Mouse (Mus musculus) forebrain, embryonic 10.5 days (tissue): ENCODE results near the gene H2-M5. TPM values are rescaled to one million over a fixed set of nuclear protein-coding genes. Genes with fewer than 3 reads are reported as not detected.

Source experiments
- polyA plus RNA-seq: library from polyadenylated mRNA; unstranded; fragments of >200 nt; fragmentation: Nextera tagmentation; extraction: Ambion mirVana; gene quantifications from 2 replicates; pipeline ENCODE4 v1.2.1, GENCODE M21; 2016

Gene H2-M5
- polyA plus RNA-seq, 1 experiment from 2014 or later, result 0.94 TPM

Other genes with a start within 250 kb of the H2-M5 start
- gene H2-M10.5, start 216.6 kb downstream of the H2-M5 start, polyA plus RNA-seq, result not detected in 2 replicates
- gene H2-M10.6, start 177.4 kb downstream of the H2-M5 start, polyA plus RNA-seq, result not detected in 2 replicates
- 42.8 and 44.3 TPM in 2 replicates for gene Trim26, start 152.4 kb downstream of the H2-M5 start, polyA plus RNA-seq
- gene Trim15, start 122.3 kb downstream of the H2-M5 start, polyA plus RNA-seq, result 0.20 and 0.27 TPM in 2 replicates
- 6.1 and 9.8 TPM in 2 replicates for gene Trim10, start 120.0 kb downstream of the H2-M5 start, polyA plus RNA-seq
- not detected in 2 replicates for gene Trim40, start 99.4 kb downstream of the H2-M5 start, polyA plus RNA-seq
- not detected in 2 replicates for gene Trim31, start 91.4 kb downstream of the H2-M5 start, polyA plus RNA-seq
- gene Rnf39, start 46.6 kb downstream of the H2-M5 start, polyA plus RNA-seq, result 0.26 and 0.31 TPM in 2 replicates
- 157 TPM in 2 replicates for gene Ppp1r11, start 37.8 kb downstream of the H2-M5 start, polyA plus RNA-seq
- 89.0 and 98.1 TPM in 2 replicates for gene Znrd1, start 31.0 kb downstream of the H2-M5 start, polyA plus RNA-seq
- gene Znrd1as, start 30.9 kb downstream of the H2-M5 start, polyA plus RNA-seq, result 9.9 and 11.0 TPM in 2 replicates
- not detected in 2 replicates for gene 2410137M14Rik, start 8.3 kb downstream of the H2-M5 start, polyA plus RNA-seq
- gene Zfp57, start 11.6 kb upstream of the H2-M5 start, polyA plus RNA-seq, result 78.5 and 81.0 TPM in 2 replicates
- 0.16 and 0.30 TPM in 2 replicates for gene Mog, start 33.9 kb upstream of the H2-M5 start, polyA plus RNA-seq
- gene Gabbr1, start 56.4 kb upstream of the H2-M5 start, polyA plus RNA-seq, result 8.0 and 8.4 TPM in 2 replicates
- gene Olfr90, start 99.0 kb upstream of the H2-M5 start, polyA plus RNA-seq, result not detected in 2 replicates
- 0.15 TPM in 1 of 2 replicates, not detected in the other for gene Olfr91, start 108.7 kb upstream of the H2-M5 start, polyA plus RNA-seq
- not detected in 2 replicates for gene Olfr92, start 130.6 kb upstream of the H2-M5 start, polyA plus RNA-seq
- gene Olfr93, start 172.0 kb upstream of the H2-M5 start, polyA plus RNA-seq, result not detected in 2 replicates
- not detected in 2 replicates for gene Ubd, start 204.4 kb upstream of the H2-M5 start, polyA plus RNA-seq
- not detected in 2 replicates for gene Olfr94, start 211.5 kb upstream of the H2-M5 start, polyA plus RNA-seq
- gene Olfr95, start 223.6 kb upstream of the H2-M5 start, polyA plus RNA-seq, result not detected in 2 replicates
- not detected in 2 replicates for gene Olfr96, start 230.6 kb upstream of the H2-M5 start, polyA plus RNA-seq
- gene Olfr97, start 247.8 kb upstream of the H2-M5 start, polyA plus RNA-seq, result not detected in 2 replicates